Mouse (Mus musculus) forebrain, embryonic 10.5 days (tissue): Measurements from ENCODE around the gene Treh. TPM values are rescaled to one million over a fixed set of nuclear protein-coding genes. Genes with fewer than 3 reads are reported as not detected.

Source experiments
- DNase-seq: peaks from one replicate; pipeline ENCODE4 v3.0.0-alpha.2; 2017; ENCODE audit warnings: low spot score; ENCODE audit errors: extremely low spot score
- H3K27ac ChIP-seq: fragments of 300-500 bp; sonication (generic); 2 replicates; pipeline ENCODE4 v1.5.1; 2016; ENCODE audit warnings: mild to moderate bottlenecking
- H3K27me3 ChIP-seq: fragments of 300-500 bp; sonication (generic); 2 replicates; pipeline ENCODE4 v1.6.1; 2016; ENCODE audit warnings: mild to moderate bottlenecking; ENCODE audit not compliant: poor library complexity, severe bottlenecking
- H3K36me3 ChIP-seq: fragments of 300-500 bp; sonication (generic); replicated peaks from 2 replicates; pipeline ENCODE4 v1.6.1; 2016; ENCODE audit warnings: mild to moderate bottlenecking, moderate library complexity
- H3K4me1 ChIP-seq: fragments of 300-500 bp; sonication (generic); 2 replicates; pipeline ENCODE4 v1.6.1; 2016
- H3K4me3 ChIP-seq: fragments of 300-500 bp; sonication (generic); 2 replicates; pipeline ENCODE4 v1.5.1; 2016; ENCODE audit warnings: mild to moderate bottlenecking, moderate library complexity
- H3K9me3 ChIP-seq: fragments of 300-500 bp; sonication (generic); 2 replicates; pipeline ENCODE4 v1.6.1; 2016; ENCODE audit warnings: mild to moderate bottlenecking, moderate library complexity
- WGBS: fragments of 180-500 bp; shearing (Covaris S2); methylation state at CpG from one replicate; pipeline ENCODE4 v1.1.7; 2016; 5-methylcytosine and 5-hydroxymethylcytosine counted together
- polyA plus RNA-seq: library from polyadenylated mRNA; unstranded; fragments of >200 nt; fragmentation: Nextera tagmentation; extraction: Ambion mirVana; gene quantifications from 2 replicates; pipeline ENCODE4 v1.2.1, GENCODE M21; 2016

Treh gene
- polyA plus RNA-seq, 1 experiment from 2014 or later = not detected

DNA sequence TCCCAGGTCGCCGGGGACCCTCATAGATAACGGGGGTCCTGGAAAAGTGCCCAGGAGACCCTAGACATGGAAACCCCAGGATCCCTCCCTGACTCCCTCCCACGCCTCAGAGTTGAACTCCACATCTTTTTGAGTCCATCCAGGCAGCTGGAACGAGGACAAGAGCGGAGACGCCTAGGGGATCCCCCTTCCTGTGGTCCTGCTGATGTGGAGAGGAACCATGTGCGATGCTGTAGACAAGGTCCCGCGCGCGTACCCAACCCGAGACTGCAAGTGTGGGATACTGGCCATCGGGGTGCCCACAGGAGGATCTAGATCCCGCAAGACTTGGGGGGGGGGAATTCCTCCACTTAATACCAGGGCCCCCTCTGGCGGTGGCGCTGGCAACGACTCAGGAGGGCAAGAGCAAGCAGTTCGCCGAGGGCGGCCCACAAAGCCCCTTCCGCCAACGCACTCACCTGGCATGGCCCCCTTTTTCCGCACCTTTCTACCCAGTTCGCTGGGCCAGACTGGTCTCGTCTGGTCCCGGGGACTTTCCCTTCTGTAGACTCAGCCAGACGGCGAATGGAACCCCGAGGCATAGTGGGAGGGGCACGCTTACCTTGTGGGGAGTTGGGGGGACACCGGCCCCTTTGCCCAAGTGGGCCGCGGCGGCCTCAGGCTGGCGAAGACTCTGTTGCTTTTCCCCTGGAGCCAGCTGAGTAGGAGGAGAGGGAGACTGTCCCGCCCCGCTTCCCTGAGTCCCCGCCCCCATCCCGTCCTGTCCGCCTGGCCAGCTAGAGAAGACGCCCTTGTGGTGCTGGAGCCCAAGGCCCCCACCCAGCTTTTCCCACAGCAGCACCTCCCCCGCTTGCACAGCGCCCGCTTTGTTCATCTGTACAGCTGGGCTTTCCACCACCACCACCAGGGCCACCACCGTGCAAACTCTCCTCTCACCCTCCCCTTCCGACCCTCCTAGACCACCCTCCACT, 61.8 kb downstream of the Treh start, which contains the start of gene Phldb1:
Gene Phldb1, minus strand, starts transcription at position 675 of the 971 bp plus-strand sequence.
- H3K36me3 ChIP-seq = no peaks in the 10 kb centered on the region
- H3K4me1 ChIP-seq = peaks cover 47% of the 10 kb centered on the region
- WGBS = under 1% methylated on average over 44 of the region's 47 CpGs
- no peaks in the 10 kb centered on the region for H3K9me3 ChIP-seq
- H3K4me3 ChIP-seq = peak within 1 kb of the TSS; percentile 83
- DNase-seq = peak; percentile 70
- peaks cover 37% of the 10 kb centered on the region for H3K27me3 ChIP-seq
- peak within 1 kb of the TSS; percentile 85 for H3K27ac ChIP-seq

DNA sequence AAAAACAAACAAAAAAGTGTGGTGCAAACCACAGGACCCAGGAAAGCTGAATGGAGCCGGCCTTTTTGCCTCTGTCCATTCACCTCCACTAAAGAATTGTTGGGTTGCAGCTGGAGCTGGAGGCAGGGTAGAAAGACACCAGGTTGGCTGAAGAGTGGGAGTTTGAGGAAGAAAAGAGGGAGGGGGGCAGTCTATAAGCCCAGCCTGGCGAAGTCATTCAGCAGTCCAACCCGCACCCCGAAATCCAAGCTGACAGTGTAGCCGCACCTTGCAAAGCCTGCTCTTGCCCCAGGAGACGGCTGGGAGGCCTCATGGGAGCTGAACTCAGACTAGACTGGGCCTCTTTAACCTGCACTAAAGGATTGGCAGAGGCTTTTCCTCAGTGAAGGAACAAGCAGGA, 62.9 kb downstream of the Treh start:
- Histone ChIP-seq H3K36me3 (peaks cover 4% of the 10 kb centered on the region), H3K27me3 (peaks cover 37% of the 10 kb centered on the region), H3K4me3 (no peak overlapping the region), H3K4me1 (peaks cover 47% of the 10 kb centered on the region), H3K9me3 (no peaks in the 10 kb centered on the region), H3K27ac (0 out of 2 replicates have a peak overlapping the region, but pooled peaks have one; percentile 85)
- WGBS = 75% methylated on average over 6 of the region's 6 CpGs
- no peak for DNase-seq

Other genes with a start within 250 kb of the Treh start
- not detected in 2 replicates for gene Foxr1, start 232.1 kb upstream of the Treh start, polyA plus RNA-seq
- not detected in 2 replicates for gene Upk2, start 218.3 kb upstream of the Treh start, polyA plus RNA-seq
- 3.9 and 5.0 TPM in 2 replicates for gene Bcl9l, start 190.4 kb upstream of the Treh start, polyA plus RNA-seq
- gene Cxcr5, start 111.4 kb upstream of the Treh start, polyA plus RNA-seq = 0.05 TPM in 1 of 2 replicates, not detected in the other
- 20.3 and 21.0 TPM in 2 replicates for gene Ddx6, start 68.3 kb upstream of the Treh start, polyA plus RNA-seq
- gene Phldb1, start 62.0 kb downstream of the Treh start, polyA plus RNA-seq = 37.8 and 44.7 TPM in 2 replicates
- gene Arcn1, start 94.6 kb downstream of the Treh start, polyA plus RNA-seq = 159 and 168 TPM in 2 replicates
- 110 TPM in 2 replicates for gene Ift46, start 94.7 kb downstream of the Treh start, polyA plus RNA-seq
- gene Tmem25, start 126.1 kb downstream of the Treh start, polyA plus RNA-seq = 2.1 and 3.0 TPM in 2 replicates
- not detected in 2 replicates for gene Ttc36, start 129.8 kb downstream of the Treh start, polyA plus RNA-seq
- gene Kmt2a, start 208.1 kb downstream of the Treh start, polyA plus RNA-seq = 10.3 and 10.8 TPM in 2 replicates
- 509 and 532 TPM in 2 replicates for gene Atp5l, start 247.5 kb downstream of the Treh start, polyA plus RNA-seq